Mouse (Mus musculus) MEL (cell line): ENCODE measurements around the gene Gm21970. TPM values are rescaled to one million over a fixed set of nuclear protein-coding genes. Genes with fewer than 3 reads are reported as not detected.
A peak's percentile ranks its signal among the peaks of the same experiment; 100 is the strongest.

Experiments used
- DNase-seq: peaks from one replicate; pipeline ENCODE4 v3.0.0; 2011; ENCODE audit warnings: low read depth, low spot score
- H3K27ac ChIP-seq: 2 replicates; pipeline ENCODE4 v1.5.1; 2012; ENCODE audit warnings: low read depth, mild to moderate bottlenecking, control low read depth, low read length, moderate library complexity; ENCODE audit not compliant: control insufficient read depth
- H3K27me3 ChIP-seq, 2 experiments: fragments of 150-350 bp in 1 of 2; sonication (generic) in 1 of 2; 2 replicates each; pipeline ENCODE4 v1.6.1; 2012; ENCODE audit warnings: low read length in 2 of 2, mild to moderate bottlenecking in 2 of 2, improper control_type of control experiment in 1 of 2, moderate library complexity in 1 of 2; ENCODE audit not compliant: insufficient read depth in 2 of 2, control insufficient read depth in 1 of 2
- H3K36me3 ChIP-seq, 2 experiments: 2 replicates each; pipeline ENCODE4 v1.6.1; 2012 to 2014; ENCODE audit warnings: low read length in 2 of 2, improper control_type of control experiment in 1 of 2, inconsistent platforms in 1 of 2, mild to moderate bottlenecking in 1 of 2; ENCODE audit not compliant: insufficient read depth in 2 of 2, control insufficient read depth in 1 of 2
- H3K4me1 ChIP-seq, 2 experiments: fragments of 150-350 bp in 1 of 2; sonication (generic) in 1 of 2; 2 replicates each; pipeline ENCODE4 v1.6.1; 2012; ENCODE audit warnings: low read length in 2 of 2, improper control_type of control experiment in 1 of 2, mild to moderate bottlenecking in 1 of 2; ENCODE audit not compliant: insufficient read depth in 2 of 2, control insufficient read depth in 1 of 2
- H3K4me3 ChIP-seq, 2 experiments: fragments of 150-350 bp in 1 of 2; sonication (generic) in 1 of 2; 2 replicates each; pipeline ENCODE4 v1.5.1; 2012; ENCODE audit warnings: low read depth in 2 of 2, low read length in 2 of 2, mild to moderate bottlenecking in 2 of 2, moderate library complexity in 2 of 2, control low read depth in 1 of 2, improper control_type of control experiment in 1 of 2; ENCODE audit not compliant: control insufficient read depth in 1 of 2, insufficient read depth in 1 of 2
- H3K79me2 ChIP-seq: 2 replicates; pipeline ENCODE4 v1.6.1; 2012; ENCODE audit warnings: mild to moderate bottlenecking, low read length, moderate library complexity; ENCODE audit not compliant: control insufficient read depth, poor library complexity, insufficient read depth
- H3K9ac ChIP-seq: 2 replicates; pipeline ENCODE4 v1.6.1; 2012; ENCODE audit warnings: low read depth, mild to moderate bottlenecking, control low read depth, low read length, moderate library complexity; ENCODE audit not compliant: control insufficient read depth, poor library complexity, severe bottlenecking
- H3K9me3 ChIP-seq: fragments of 150-350 bp; sonication (generic); replicated peaks from 2 replicates; pipeline ENCODE4 v1.6.1; 2012; ENCODE audit warnings: mild to moderate bottlenecking, low read length, improper control_type of control experiment, moderate library complexity; ENCODE audit not compliant: insufficient read depth
- BHLHE40 ChIP-seq: IDR thresholded peaks from 2 replicates; pipeline ENCODE4 v1.6.1; 2012; ENCODE audit warnings: low read depth, mild to moderate bottlenecking, inconsistent platforms, low read length, improper control_type of control experiment, borderline replicate concordance
- CTCF ChIP-seq, 3 experiments: IDR thresholded peaks in 2 of 3; conservative IDR thresholded peaks in 1 of 3; 2 replicates each; pipeline ENCODE4 v1.5.1; 2011 to 2012; ENCODE audit warnings: low read length in 3 of 3, low read depth in 2 of 3, mild to moderate bottlenecking in 2 of 3, improper control_type of control experiment in 1 of 3, inconsistent platforms in 1 of 3, mixed read lengths in 1 of 3, moderate library complexity in 1 of 3; ENCODE audit not compliant: control insufficient read depth in 1 of 3, insufficient read depth in 1 of 3, poor library complexity in 1 of 3, severe bottlenecking in 1 of 3
- EP300 ChIP-seq, 2 experiments: IDR thresholded peaks; 2 replicates each; pipeline ENCODE4 v1.6.1; 2011; ENCODE audit warnings: improper control_type of control experiment in 2 of 2, low read length in 2 of 2, low read depth in 1 of 2, mild to moderate bottlenecking in 1 of 2
- GATA1 ChIP-seq: IDR thresholded peaks from 2 replicates; pipeline ENCODE4 v1.6.1; 2011; ENCODE audit warnings: low read depth, low read length, improper control_type of control experiment
- HCFC1 ChIP-seq: IDR thresholded peaks from 2 replicates; pipeline ENCODE4 v1.6.1; 2012; ENCODE audit warnings: low read depth, mild to moderate bottlenecking, inconsistent platforms, low read length, improper control_type of control experiment, moderate library complexity
- KAT2A ChIP-seq: conservative IDR thresholded peaks from 2 replicates; pipeline ENCODE4 v1.6.1; 2012; ENCODE audit warnings: low read depth, low read length, improper control_type of control experiment, inconsistent platforms
- MAX ChIP-seq: IDR thresholded peaks from 2 replicates; pipeline ENCODE4 v1.6.1; 2011; ENCODE audit warnings: low read length, improper control_type of control experiment
- MAZ ChIP-seq: IDR thresholded peaks from 2 replicates; pipeline ENCODE4 v1.6.1; 2012; ENCODE audit warnings: low read depth, mild to moderate bottlenecking, inconsistent platforms, low read length, improper control_type of control experiment
- MEF2A ChIP-seq: IDR thresholded peaks from 2 replicates; pipeline ENCODE4 v1.6.1; 2014; ENCODE audit warnings: low read depth, mild to moderate bottlenecking, inconsistent platforms, low read length, improper control_type of control experiment; ENCODE audit not compliant: poor library complexity, insufficient replicate concordance, severe bottlenecking; ENCODE audit errors: extremely low read depth
- MXI1 ChIP-seq: IDR thresholded peaks from 2 replicates; pipeline ENCODE4 v1.6.1; 2011; ENCODE audit warnings: mild to moderate bottlenecking, low read depth, low read length, improper control_type of control experiment
- MYB ChIP-seq: IDR thresholded peaks from 2 replicates; pipeline ENCODE4 v1.6.1; 2011; ENCODE audit warnings: mild to moderate bottlenecking, low read depth, low read length, improper control_type of control experiment
- MYC ChIP-seq: IDR thresholded peaks from 2 replicates; pipeline ENCODE4 v1.6.1; 2011; ENCODE audit warnings: low read depth, mild to moderate bottlenecking, low read length, improper control_type of control experiment, moderate library complexity
- NELFE ChIP-seq: IDR thresholded peaks from 2 replicates; pipeline ENCODE4 v1.6.1; 2011; ENCODE audit warnings: low read depth, low read length, improper control_type of control experiment
- POLR2A ChIP-seq, 2 experiments: IDR thresholded peaks; 2 replicates each; pipeline ENCODE4 v1.6.1; 2011 to 2012; ENCODE audit warnings: low read length in 2 of 2, mild to moderate bottlenecking in 2 of 2, control low read depth in 1 of 2, improper control_type of control experiment in 1 of 2, low read depth in 1 of 2, moderate library complexity in 1 of 2; ENCODE audit not compliant: control insufficient read depth in 1 of 2, insufficient read depth in 1 of 2, poor library complexity in 1 of 2
- POLR2AphosphoS5 ChIP-seq: IDR thresholded peaks from 2 replicates; pipeline ENCODE4 v1.6.1; 2012; ENCODE audit warnings: low read depth, borderline replicate concordance, mild to moderate bottlenecking, inconsistent platforms, low read length, moderate library complexity, mixed read lengths
- RAD21 ChIP-seq: IDR thresholded peaks from 2 replicates; pipeline ENCODE4 v1.6.1; 2011; ENCODE audit warnings: mild to moderate bottlenecking, low read depth, low read length, improper control_type of control experiment
- TBP ChIP-seq: IDR thresholded peaks from 2 replicates; pipeline ENCODE4 v1.8.0; 2011; ENCODE audit warnings: low read depth, low read length, improper control_type of control experiment
- TCF12 ChIP-seq: IDR thresholded peaks from 2 replicates; pipeline ENCODE4 v1.6.1; 2014; ENCODE audit warnings: low read depth, mild to moderate bottlenecking, inconsistent platforms, low read length, improper control_type of control experiment, moderate library complexity
- UBTF ChIP-seq: IDR thresholded peaks from 2 replicates; pipeline ENCODE4 v1.6.1; 2012; ENCODE audit warnings: low read depth, mild to moderate bottlenecking, inconsistent platforms, low read length, improper control_type of control experiment, moderate library complexity, borderline replicate concordance; ENCODE audit not compliant: insufficient read depth
- ZKSCAN1 ChIP-seq: IDR thresholded peaks from 2 replicates; pipeline ENCODE4 v1.6.1; 2012; ENCODE audit warnings: low read depth, mild to moderate bottlenecking, inconsistent platforms, low read length, improper control_type of control experiment, moderate library complexity
- ZNF384 ChIP-seq: IDR thresholded peaks from 2 replicates; pipeline ENCODE4 v1.6.1; 2012; ENCODE audit warnings: low read depth, mild to moderate bottlenecking, inconsistent platforms, low read length, improper control_type of control experiment
- polyA plus RNA-seq, 2 experiments: library from polyadenylated mRNA; stranded (reverse) in 1 of 2; unstranded in 1 of 2; fragments of >175 nt in 1 of 2; fragments of >200 nt in 1 of 2; gene quantifications; 2 replicates each; pipeline versions ENCODE4 v1.2.1 to v1.2.4; 2012; ENCODE audit warnings: low replicate concordance in 2 of 2, low read depth in 1 of 2; ENCODE audit not compliant: insufficient read length in 2 of 2, insufficient read depth in 1 of 2, missing spikeins in 1 of 2
- total RNA-seq: library from RNA; depleted of rRNA; stranded (reverse); fragments of 300-350 nt; gene quantifications from 2 replicates; pipeline ENCODE4 v1.2.3, GENCODE M21; 2012

The Gm21970 gene
- total and polyA plus RNA-seq, 3 experiments, result not detected

GRCm38 (mm10) chr16:91355160-91355559, 36.4 kb upstream of the Gm21970 start:
- Histone ChIP-seq H3K27me3 (no peaks in the 10 kb centered on the region), H3K79me2 (no peaks in the 10 kb centered on the region; the same call in 1 of the 2 replicates), H3K27ac (peak overlapping the region; percentile 95), H3K4me3 (peak overlapping the region in 1 of 2 experiments; percentile 22; a peak in 2 of 4 replicates), H3K4me1 (peaks cover 20 to 33% of the 10 kb centered on the region in 2 experiments), H3K9me3 (no peaks in the 10 kb centered on the region), H3K36me3 (peaks cover 0 to 39% of the 10 kb centered on the region in 2 experiments; a peak in 2 of 4 replicates), H3K9ac (peak overlapping the region; percentile 67)
- TF ChIP-seq TCF12 (no peak), MAZ (no peak), POLR2A (IDR thresholded peaks at IDR 0.05; ENCODE audit: control insufficient read depth in 1 of 2, insufficient read depth in 1 of 2, low read depth in 1 of 2, low read length in 2 of 2, poor library complexity in 1 of 2) (0 out of 4 replicates have a peak, but pooled peaks of 1 of the 2 experiments have one; percentile 21), MYC (0 out of 2 replicates have a peak, but pooled peaks have one; percentile 37), EP300 (IDR thresholded peaks at IDR 0.05; ENCODE audit: low read depth in 1 of 2, low read length in 2 of 2) (0 out of 4 replicates have a peak, but pooled peaks of 1 of the 2 experiments have one; percentile 16), TBP (peak; percentile 63; the same call in 1 of the 2 replicates)
- peak; percentile 73 for DNase-seq

- H3K9ac ChIP-seq, result no peak overlapping the region
- no peak overlapping the region for H3K4me3 ChIP-seq
- TF ChIP-seq TCF12 (no peak), ZKSCAN1 (peak; percentile 83)
- H3K4me1 ChIP-seq, result peaks cover 20 to 33% of the 10 kb centered on the region in 2 experiments
- H3K27ac ChIP-seq, result no peak overlapping the region
- H3K36me3 ChIP-seq, result peaks cover 0 to 34% of the 10 kb centered on the region in 2 experiments; a peak in 2 of 4 replicates
- no peaks in the 10 kb centered on the region; the same call in 1 of the 2 replicates for H3K79me2 ChIP-seq
- H3K27me3 ChIP-seq, result no peaks in the 10 kb centered on the region
- no peaks in the 10 kb centered on the region for H3K9me3 ChIP-seq
- DNase-seq, result no peak
Measured at GRCm38 (mm10) chr16:91356760-91357525, 34.6 kb upstream of the Gm21970 start.

- no peaks in the 10 kb centered on the region; the same call in 1 of the 2 replicates for H3K79me2 ChIP-seq
- no peak overlapping the region for H3K4me3 ChIP-seq
- H3K9me3 ChIP-seq, result no peaks in the 10 kb centered on the region
- H3K9ac ChIP-seq, result no peak overlapping the region
- no peak for TF ChIP-seq NELFE
- no peak for TF ChIP-seq UBTF
- no peak for TF ChIP-seq MYC
- no peak for TF ChIP-seq POLR2AphosphoS5
- TF ChIP-seq ZNF384, result no peak
- TF ChIP-seq GATA1, result no peak
- no peak for TF ChIP-seq MEF2A
- TF ChIP-seq EP300 (IDR thresholded peaks at IDR 0.05; ENCODE audit: low read depth in 1 of 2, low read length in 2 of 2), result no peak
- TF ChIP-seq RAD21, result no peak
- TF ChIP-seq MXI1, result no peak
- TF ChIP-seq MYB, result no peak
- TF ChIP-seq TCF12, result no peak
- no peak for TF ChIP-seq MAZ
- no peak for TF ChIP-seq MAX
- no peak for TF ChIP-seq CTCF (IDR thresholded peaks at IDR 0.05 in 2 of 3, conservative IDR thresholded peaks at IDR 0.05 in 1 of 3; ENCODE audit: control insufficient read depth in 1 of 3, insufficient read depth in 1 of 3, low read depth in 2 of 3, low read length in 3 of 3, poor library complexity in 1 of 3, severe bottlenecking in 1 of 3)
- no peak for TF ChIP-seq BHLHE40
- TF ChIP-seq KAT2A, result no peak
- no peak for TF ChIP-seq HCFC1
- H3K4me1 ChIP-seq, result peaks cover 17 to 29% of the 10 kb centered on the region in 2 experiments
- no peak overlapping the region for H3K27ac ChIP-seq
- H3K27me3 ChIP-seq, result no peaks in the 10 kb centered on the region
- H3K36me3 ChIP-seq, result peaks cover 0 to 30% of the 10 kb centered on the region in 2 experiments; a peak in 2 of 4 replicates
- DNase-seq, result no peak
Measured at GRCm38 (mm10) chr16:91357526-91357900, 34.0 kb upstream of the Gm21970 start.
